Mouse (Mus musculus): ENCODE measurements around the gene Jph3.
A peak's percentile ranks its signal among the peaks of the same experiment; 100 is the strongest.

Jph3 gene

DNA sequence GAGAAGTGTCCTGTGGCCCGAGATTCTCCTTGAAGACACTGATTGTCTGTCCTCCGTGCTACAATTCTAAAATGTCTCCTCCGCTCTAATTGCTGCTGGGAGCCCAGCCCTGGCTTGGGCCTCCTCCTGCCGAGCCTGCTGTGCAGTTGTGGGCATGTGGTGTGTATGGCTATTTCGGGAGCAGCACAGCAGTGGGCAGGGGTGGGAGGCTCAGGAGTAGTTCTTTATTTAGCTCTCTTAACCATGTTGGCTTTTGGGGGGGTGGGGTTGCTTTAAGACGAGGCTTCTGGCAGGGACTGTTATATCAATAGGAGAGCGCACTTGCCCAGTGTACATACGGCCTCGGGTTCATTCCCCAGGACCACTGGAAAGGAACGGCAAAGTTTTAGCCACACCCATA, 57.1 kb downstream of the Jph3 start:
- no peak for DNase-seq (ENCODE audit: low read depth, low spot score)

DNA sequence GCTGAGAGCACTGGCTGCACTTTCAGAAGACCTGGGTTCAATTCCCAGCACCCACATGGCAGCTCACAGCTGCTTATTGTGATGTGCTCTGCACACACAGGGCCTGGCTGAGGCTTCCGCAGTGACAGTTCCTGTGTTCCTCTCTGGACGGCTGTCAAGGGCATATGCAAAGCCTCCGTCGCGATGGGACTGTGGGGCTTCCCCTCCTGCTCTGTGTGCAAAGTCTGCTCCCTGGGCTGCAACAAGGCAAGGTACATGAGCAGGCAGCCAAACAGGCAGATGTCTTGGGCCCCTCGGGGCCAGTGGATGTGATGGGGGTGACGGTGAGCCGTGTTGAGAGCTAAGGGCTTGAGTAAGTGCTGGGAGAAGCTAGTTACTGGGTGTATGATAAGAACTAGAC, 59.4 kb downstream of the Jph3 start:
- DNase-seq (ENCODE audit: low read depth, low spot score): no peak

DNA sequence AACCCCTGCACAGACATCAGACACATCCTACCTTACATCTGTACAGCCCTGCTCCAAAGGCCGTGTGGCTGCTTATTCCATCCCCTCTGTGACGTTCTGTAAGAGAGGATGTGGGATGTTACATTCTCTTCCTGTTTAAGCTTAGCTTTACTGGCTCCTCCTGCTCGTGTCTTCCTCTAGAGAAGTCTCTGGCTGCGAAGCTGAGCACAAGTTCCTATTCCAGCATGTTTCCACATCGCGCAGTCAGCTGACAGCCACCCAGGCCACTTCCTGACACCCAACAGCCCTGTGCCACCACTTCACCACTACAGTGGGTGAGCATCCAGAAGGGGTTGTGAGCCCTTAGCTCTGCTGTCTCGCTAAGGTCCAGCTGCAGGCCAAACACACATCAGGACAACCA, 62.7 kb downstream of the Jph3 start:
- no peak for DNase-seq (ENCODE audit: low read depth, low spot score)

DNA sequence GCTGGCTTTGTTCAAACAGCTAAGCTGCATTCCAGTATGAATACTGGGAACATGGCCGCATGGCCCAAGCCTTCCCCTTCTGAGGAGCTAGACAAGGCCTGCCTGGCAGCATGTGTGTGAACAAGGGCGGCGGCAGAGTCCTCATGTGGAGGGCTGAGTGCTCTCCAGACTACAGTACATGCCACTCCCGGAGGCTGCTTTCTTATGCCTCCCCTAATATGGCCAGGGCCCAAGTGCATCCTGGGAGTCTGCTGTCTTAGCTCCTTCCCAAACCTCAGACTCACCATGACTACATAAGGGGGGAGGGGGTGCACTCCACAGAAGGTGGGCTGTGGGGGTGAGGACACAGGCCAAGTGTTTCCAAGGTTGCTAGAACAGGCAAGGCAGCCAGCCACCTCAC, 63.2 kb downstream of the Jph3 start:
- no peak for DNase-seq (ENCODE audit: low read depth, low spot score)

DNA sequence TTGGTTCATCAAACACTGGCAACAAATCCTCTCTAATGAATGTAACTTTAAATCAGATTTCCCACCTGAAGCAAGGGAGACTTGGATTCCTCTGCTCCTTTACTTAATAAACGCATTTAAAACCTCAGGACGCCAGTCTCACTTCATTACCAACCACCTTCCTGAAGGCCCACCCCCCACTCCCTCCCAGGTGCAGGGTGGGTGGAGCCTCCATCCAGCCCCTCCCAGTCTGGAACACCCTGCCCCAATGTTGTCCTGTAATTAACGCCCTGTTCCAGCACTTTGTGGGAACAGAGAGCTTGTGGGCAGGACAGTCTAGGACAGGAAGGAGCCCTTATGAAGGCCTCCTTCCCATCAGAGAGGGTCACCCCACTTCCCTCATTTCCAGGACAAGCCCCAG, 64.7 kb downstream of the Jph3 start:
- DNase-seq (ENCODE audit: low read depth, low spot score): no peak

DNA sequence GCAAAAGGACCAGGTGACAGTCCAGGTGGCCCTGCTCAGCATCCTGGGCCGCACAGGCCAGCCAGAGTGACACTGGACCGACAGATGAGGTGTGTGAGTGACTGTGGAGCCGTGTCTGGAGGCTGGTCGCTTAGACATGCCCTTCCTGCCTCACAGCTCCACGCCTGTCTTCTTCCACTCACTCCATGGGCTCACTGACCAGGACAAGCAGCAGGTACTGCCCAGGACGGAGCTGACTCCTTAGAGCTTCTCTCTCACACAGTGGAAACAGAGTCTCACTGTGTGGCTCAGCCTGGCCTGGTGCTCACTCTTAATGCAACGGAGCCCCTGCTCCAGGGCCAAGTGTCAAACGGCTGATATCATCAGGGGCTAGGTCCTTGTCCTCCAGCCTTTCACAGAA, 66.0 kb downstream of the Jph3 start:
- no peak for DNase-seq (ENCODE audit: low read depth, low spot score)

DNA sequence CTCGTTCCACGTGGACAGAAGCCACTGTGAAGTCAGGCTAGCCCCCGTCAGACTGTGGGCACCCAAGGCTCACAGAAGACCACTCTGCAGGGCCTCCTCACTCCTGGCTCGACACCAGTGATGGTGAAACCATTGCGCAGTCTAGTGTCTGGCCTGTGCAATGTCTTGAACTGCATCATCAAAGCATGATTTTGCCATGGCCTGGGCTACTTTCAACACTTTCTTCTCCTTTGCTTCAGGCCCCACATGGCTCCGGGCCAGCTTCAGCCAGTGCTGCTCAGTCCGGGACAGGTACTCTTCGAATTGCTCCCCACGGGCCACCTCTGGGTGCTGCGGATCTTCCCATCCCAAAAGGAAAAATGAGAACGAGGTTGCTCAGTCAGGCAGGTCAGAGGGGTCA, 67.0 kb downstream of the Jph3 start:
- DNase-seq (ENCODE audit: low read depth, low spot score): no peak

DNA sequence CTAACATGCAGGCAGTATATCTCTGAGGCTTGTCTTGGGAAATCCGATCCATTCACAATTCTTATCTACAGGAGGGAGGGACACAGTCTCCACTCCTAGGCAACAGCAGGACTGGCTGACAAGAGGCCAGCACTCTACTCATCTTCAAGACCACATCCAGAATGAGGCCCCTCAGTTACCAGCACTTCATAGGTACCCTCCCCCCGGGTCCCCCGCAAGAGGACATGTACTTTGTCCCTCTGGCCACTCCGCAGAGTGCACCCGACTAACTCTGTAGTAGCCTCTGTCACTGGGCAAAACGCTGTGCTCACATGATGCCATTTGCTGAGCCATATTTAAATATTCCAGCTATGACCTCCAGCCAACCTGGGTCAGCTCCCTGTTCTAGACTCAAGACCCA, 69.0 kb downstream of the Jph3 start:
- DNase-seq (ENCODE audit: low read depth, low spot score): no peak

DNA sequence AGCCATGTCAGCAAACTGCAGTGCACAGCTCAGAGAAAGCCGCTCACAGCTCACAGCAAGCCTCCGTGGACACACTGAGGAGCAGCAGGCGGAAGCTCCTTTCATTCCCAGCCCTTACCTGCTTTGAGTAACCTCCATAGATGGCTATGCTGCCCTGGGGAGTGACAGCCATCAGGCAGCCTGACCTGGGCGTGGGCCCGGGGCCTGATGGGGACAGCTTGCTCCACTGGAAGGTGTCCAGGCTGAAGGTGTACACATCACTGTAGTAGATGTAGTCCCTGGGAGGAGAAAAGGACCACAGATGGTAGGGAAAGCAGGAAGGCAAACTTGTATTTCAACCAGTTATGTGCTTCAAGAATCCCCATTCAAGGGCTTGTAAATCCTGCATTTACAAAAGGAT, 75.4 kb downstream of the Jph3 start:
- no peak for DNase-seq (ENCODE audit: low read depth, low spot score)

DNA sequence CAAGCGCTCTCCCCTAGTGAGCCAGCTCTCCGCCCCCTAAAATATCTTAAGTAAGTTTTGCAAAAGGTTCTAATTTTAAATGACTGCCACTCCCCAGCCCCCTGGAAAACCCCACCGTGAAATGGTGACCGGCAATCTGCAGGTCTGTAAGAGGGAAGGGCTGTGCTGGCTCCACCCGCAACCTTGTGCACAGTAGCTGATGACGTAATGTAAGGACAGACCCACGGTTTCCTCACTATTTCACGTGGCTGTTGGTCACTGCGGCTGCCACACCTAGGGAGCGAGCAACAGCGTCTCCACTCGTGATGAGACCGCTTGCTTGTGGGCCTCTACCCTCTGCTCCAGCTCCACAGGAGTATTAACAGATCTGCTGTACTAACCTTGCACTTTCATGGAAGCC, 76.7 kb downstream of the Jph3 start:
- no peak for DNase-seq (ENCODE audit: low read depth, low spot score)

DNA sequence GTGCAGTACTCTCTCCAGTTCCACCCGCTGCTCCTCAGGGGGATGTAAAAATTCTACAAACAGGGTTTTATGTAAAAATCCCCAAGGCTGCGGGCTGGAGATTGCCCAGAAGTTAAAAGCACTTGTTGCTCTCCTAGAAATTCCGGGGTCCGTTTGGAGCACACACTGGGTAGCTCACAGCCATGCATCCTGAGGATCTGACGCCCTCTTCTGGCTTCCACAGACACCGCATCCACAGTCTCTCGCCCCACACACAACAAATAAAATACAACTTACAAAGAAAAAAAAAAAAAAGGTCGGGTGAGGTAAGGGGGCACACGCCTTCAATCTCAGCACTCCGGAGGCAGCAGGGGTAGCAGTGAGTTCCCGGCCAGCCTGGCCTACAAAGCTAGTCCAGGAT, 78.6 kb downstream of the Jph3 start:
- DNase-seq (ENCODE audit: low read depth, low spot score): no peak

DNA sequence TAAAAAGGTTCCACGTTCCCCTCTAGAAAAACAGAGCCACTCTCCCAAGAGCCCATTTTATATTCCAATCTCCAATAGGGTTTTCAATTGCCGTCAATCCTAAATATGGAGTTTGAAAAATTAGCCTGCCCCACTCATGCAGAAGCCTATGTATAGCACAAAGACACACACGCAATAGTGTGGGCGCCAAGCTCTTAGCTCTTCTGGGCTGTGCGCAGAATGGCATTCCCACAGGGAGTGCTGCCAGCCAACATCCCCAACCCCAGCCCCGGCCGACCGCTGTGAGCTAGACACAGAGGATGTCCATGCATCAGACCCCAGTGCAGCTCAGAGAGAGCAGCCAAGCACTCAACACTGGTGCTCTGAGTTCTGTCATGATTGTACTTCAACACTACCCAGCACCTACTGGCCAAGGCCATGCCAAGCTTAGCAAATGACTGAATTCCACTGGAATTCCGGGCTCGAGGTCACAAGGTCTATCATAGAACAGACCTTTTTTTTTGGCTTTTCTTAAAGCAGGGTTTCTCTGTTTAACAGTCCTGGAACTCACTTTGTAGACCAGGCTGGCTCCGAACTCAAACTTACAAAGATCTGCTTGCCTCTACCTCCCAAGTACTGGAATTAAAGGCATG, 80.2 kb downstream of the Jph3 start:
- no peak for DNase-seq (ENCODE audit: low read depth, low spot score)

DNA sequence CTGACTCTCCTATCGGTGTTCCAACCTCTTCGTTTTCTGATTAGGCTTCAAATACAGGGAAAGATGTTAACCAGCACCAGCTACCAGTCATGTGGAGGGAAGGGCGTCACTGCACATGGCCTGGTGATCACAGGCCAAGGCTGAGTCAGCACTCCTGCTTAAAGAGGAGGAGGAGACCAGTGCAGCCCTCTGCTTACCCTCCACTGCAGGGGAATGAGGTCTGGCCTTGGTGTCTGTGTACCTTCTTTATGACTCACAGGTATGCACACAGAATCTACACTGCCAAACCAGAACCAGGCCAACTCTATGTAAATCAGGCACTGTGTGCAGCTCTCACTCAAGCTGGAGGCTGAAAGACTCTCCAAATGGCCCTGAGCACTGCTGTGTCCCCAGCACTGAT, 82.1 kb downstream of the Jph3 start:
- DNase-seq (ENCODE audit: low read depth, low spot score): no peak

DNA sequence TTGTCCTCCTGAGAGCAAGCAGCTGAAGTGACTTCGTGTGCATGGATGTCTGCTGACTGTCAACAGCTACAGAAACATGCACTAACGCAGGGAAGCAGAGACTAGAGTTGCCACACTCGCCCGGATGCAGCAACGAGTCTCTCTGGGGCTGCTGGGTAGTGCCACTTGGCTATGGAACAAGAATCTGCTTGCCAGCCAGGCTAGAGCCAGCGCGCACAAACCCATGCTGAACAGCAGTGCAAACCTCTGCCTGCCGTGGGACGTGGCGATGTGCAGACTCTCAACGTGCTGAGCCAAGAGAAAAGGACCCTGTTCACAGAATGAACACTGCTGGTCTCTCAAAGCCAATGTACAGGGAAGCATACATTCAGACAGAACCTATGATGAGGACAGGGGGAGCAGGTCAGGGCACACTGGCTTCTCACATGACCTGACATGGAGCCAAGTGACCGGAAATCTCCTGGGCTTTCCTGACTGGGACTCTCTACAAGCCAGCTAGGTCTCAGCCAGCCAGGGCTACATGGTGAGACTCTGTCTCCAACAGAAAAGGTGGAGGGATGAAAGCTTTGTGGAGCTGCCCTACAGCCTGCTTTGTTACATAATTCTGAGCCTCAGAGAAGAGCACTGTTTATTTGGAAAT, 82.6 kb downstream of the Jph3 start:
- DNase-seq (ENCODE audit: low read depth, low spot score): no peak

DNA sequence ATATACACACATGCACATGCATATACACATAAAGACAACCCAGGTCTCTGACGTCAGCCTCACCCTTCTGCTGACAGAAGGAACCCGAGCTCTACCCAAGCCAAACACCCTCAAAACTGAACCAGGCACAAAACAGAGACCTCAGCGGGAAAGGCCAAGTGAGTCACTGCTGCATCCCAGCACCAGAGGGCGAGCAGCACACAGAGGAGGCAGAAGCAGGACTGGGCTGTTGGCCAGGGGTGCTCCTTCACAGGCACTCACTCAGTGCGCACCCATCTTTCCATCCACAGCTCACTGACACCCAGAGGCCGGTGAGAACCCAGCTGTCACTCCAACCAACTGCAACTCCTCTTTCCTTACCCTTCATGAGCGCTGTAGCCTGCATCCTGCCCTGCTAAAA, 88.8 kb downstream of the Jph3 start:
- DNase-seq (ENCODE audit: low read depth, low spot score): no peak

DNA sequence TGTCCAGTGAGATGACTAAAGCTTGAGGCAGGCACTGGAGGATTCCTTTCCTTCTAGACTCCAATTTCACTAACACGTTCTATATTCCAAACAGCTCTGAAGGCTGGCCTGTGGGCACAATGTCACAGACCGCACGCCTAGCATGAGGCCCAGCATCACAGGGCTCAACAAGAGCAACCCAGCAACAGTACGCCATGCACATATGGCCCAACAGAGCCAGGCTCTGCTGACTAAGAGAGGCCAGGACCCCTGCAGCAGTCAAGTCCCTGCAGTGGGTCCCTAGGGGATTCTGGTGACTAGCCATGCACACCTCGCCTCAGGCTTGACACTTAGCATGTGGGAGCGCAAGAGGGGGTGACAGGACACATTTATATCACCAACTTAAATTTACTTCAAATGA, 91.4 kb downstream of the Jph3 start:
- no peak for DNase-seq (ENCODE audit: low read depth, low spot score)

DNA sequence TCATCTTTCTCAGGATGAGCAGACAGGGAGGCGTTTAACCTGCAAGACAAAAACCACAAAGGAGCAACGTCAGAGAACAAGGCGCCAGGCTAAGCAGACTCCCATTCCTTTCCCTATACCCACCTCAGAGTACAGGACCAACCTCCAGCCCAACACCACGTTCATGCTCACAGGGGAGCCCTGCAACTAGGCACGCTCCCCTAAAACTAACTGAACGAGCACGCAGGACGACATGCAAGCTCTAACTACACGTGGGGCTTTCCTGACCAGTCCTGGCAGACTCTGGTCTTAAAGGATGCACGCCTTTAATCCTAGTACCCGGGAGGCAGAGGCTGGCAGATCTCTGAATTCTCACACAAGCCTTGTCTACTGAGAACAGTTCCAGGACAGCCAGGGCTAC, 91.9 kb downstream of the Jph3 start:
- no peak for DNase-seq (ENCODE audit: low read depth, low spot score)

DNA sequence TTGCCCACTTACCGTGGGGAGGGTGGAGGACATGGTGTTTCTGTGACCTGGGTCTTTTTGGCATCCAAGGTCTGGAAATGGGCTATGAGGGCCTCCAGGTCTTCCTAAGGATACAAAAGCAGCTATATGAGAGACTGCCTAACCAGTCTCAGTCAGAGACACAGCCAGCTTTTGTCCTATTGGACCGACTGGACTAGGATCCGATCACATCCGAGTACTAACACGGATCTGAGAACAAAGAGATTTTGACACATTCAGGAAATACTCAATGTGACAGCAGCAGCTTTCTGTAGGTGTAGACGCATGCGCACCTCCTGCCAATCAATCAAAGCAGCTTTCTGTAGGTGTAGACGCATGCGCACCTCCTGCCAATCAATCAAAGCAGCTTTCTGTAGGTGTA, 92.3 kb downstream of the Jph3 start:
- no peak for DNase-seq (ENCODE audit: low read depth, low spot score)

DNA sequence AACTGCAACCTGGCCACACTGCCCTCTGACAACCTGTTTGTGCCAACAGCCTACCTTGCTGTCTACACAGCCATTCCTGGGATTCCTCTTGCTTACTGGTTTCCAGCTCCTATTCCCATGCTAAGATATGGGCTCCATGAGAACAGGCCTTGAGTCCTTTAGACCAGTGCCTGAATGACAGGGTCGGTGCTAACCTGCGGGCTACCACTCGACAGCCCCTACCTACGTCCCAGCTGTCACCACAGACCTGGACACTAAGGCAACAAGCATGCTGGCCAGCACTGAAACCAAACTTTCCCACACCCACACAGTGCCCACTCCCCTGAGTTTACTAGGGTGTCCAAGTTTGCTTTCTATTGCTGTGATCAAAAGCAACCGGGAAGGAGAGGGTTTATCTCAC, 98.3 kb downstream of the Jph3 start:
- DNase-seq (ENCODE audit: low read depth, low spot score): no peak

DNA sequence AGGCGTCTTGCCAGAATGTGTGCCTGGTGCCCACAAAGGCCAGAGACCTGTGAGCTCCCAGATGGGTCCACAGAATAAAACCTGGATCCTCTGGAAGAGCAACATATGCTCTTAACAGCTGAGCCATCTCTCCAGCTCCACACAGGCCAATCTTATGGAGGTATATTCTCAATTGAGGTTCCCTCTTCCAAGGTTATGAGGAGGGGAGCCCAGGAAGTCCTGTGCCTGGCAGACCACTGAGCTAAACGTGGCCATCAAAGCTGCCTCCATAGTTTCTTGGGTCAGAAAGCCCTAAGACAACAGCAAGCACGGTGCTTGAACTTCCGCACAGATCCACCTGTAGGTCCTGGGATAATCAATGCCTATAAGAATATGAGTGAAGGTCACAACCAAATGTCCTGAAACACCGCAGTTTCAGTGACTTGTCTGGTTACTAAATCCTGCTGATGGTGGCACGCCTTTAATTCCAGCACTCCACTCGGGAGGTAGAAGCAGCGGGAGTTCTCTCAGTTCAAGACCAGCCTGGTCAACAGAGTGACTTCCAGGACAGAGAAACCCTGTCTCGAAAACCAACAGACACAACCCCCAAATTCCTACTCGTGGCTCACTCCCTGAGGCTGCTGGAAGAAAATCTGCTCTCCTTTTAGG, 99.1 kb downstream of the Jph3 start:
- DNase-seq (ENCODE audit: low read depth, low spot score): no peak

DNA sequence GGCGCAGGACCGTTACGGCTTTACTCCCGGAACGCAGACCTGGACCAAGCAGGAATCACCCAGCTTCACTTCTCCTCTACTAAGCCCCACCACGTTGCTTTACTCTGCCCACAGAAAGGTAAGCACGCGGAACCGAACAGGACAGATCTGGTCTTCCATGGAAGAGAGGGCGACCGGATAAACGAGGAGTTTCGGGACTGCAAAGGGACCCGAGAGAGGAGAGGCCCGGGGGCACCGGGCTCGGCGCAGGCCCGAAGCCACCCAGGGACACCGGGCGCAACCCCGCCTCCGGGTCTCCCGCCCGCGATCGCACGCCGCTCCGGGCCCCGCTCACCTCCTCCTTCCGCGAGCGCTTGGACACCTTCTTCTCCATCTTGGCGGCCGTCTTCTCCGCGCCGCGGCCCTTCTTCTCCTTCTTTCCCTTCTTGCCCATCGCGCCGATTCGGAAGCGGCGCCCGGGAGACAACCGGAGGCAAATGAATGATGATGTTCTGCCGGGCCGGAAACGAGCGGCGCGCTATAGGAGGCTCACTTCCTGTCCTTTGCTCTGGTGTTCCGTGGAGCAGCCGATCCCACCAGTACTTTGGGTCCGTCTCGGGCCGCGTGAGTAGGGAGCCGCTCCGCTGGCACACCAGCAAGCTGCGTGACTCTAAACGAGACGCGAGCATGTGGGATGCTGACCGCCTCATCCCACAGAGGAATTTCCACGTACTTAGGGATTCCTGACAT, 99.8 kb downstream of the Jph3 start, which contains the start of gene Klhdc4:
TSS of gene Klhdc4 (minus strand) at position 522 of the 729 bp plus-strand sequence.
- DNase-seq (ENCODE audit: low read depth, low spot score): peak; percentile 68

DNA sequence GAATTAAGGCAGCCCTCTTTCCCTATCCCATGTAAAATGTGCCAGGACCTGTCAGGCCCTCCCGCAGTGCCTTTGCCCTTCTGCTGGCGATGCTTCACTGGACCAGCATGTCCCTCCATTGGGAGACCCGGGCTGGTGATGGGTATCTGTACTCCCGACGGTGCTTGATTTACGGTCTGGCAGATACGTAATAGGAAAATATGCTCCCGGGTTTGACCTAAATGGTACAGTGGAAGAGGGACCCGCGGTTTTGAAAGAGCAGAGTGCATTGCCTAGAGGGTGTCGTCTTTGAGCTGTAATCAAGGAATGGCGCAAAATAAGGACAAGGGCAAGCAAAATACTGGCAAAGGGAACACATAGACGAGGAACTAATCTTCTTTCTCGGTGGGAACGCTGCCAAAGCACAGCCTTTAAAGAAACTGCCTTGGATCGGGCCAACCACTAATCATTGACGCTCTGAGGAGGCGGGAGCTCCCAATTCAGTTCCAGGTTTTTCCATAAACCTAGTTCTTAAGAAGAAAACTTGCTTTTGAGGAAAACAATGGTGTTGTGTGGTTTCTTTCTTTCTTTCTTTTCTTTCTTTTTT, 100.4 kb downstream of the Jph3 start:
- DNase-seq (ENCODE audit: low read depth, low spot score): no peak

Measured in c-Kit-negative CD71-positive TER-119-positive erythroid progenitor cells, embryonic 14.5 days (primary cell).